Mouse (Mus musculus) spleen, postnatal 14 days (tissue): ENCODE measurements around the gene Gm17067.
"Not testable (repeated sequence)": the region's sequence is repeated elsewhere in the genome, so short reads cannot be mapped to it uniquely, and the experiment has no call there.

ENCODE experiments used
- DNase-seq, 2 experiments: peaks; one replicate each; pipeline ENCODE4 v3.0.0; 2021 to 2022; ENCODE audit warnings: low spot score in 2 of 2

Gene Gm17067

DNA sequence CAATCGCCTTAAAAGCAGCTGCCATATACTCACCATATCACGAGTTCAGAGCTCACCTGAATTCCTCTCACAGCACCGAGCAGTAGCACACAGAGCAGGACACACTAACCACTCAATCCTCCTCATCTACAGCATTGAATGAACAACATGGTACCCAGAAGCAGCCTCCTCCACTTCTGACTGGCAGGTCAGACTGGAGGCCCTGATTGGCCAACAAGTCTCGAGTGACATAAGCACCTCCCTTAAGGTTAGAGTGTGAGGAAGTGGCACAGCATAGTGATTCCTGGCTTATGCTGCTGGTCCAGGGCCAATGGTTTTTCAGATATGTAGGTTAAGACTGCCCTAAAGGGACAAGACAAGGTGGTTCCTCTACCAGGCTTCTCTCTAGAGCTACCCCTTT, at the start of gene Gm17067:
Gm17067 (minus strand) TSS at position 101 of the 400 bp plus-strand sequence.
- DNase-seq = not testable (repeated sequence)

DNA sequence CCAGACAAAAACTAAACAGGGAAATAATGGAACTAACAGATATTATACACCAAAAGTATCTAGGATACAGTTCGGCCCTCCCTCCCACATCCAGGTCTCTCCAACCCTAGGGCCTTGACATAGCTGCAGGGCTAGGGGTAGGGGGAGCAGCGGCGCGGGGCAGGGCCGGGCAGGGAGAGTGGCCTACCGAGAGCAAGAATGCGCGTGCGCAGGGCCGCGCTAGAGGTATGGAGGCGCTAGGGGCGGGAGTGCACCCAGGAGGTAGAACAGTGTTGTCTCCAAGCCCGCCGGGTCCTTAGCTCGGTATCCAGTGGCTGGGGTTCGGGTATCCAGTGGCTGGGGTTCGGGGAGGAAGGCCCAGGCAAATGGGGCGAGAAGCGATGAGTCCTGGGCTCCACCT, 23.0 kb upstream of the Gm17067 start:
- DNase-seq = no peak

DNA sequence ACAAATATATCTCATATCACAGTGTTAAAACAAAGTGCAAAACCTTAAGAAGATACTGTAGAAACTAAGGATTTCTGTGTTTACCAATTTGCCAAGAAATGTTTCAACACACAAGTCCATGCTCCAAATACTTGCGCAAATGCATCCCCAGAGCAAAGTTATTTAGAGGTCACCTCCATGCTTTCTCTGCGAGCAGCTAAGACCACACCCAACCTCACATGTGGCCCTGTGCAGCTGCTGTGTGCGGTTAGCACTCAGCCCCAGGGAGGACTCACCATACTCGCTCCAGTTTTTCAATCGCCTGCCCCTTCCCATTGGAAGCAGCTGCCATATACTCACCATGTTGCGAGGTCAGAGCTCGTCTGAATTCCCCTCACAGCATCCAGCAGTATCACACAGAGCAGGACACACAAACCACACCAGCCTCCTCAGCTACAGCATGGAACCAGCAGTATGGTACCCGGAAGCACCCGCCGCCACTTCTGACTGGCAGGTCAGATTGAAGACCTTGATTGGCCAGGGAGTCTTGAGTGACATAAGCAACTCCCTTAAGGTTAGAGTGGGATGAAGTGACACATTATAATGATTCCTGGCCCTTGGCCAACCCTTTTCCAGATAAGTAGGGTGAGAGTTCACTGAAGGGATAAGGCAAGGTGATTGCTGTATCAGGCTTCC, 11.9 kb upstream of the Gm17067 start:
- DNase-seq = no peak

DNA sequence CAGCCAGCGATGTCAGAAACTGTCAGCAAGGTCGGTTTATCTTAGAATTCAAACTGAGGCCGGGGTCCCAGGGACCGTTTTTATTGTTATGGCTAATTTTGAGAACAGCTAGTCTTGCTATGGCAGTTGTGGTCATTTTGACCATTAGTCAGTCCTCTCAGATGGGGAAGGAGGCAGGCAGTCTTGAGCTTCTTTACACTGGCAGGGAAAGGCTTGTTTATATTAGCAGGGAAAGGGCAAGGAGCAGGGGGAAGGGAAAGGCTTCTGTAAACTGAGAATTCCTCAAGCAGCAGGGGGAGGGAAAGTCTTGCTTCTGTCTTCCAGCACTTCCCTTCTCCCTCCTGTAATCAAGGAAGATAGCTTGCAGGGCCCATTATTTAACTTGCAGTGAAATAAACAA, 33.6 kb downstream of the Gm17067 start:
- not testable (repeated sequence) for DNase-seq

DNA sequence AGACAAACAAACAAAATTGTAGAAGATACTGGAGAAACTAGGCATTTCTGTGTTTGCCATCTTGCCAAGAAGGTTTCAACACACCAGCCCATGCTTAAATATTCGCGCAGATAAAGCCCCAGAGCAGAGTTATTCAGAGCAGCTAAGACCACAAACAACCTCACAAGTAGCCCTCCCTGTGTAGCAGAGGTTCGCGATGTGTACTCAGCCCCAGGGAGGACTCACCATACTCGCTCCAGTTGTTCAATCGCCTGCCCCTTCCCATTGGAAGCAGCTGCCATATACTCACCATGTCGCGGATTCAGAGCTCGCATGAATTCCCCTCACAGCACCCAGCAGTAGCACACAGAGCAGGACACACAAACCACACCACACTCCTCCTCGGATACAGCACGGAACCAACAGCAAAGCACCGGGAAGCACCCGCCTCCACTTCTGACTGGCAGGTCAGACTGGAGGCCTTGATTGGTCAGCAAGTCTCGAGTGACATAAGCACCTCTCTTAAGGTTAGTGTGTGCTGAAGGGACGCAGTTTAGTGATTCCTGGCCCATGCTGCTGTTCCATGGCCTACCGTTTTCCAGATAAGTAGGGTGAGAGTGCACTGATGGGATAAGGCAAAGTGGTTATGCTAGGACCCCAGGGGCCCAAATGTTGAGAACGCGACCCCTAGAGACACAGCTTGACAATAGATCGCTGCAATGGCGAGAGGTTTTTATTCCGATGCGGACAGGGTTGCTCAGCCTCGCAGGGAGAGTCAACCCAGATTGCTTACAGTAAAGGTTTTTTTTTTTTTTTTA, 34.3 kb downstream of the Gm17067 start, which contains the start of gene Zfp975:
Zfp975 (minus strand) TSS at position 381 of the 797 bp plus-strand sequence.
- peak; percentile 26 to 31 for DNase-seq

DNA sequence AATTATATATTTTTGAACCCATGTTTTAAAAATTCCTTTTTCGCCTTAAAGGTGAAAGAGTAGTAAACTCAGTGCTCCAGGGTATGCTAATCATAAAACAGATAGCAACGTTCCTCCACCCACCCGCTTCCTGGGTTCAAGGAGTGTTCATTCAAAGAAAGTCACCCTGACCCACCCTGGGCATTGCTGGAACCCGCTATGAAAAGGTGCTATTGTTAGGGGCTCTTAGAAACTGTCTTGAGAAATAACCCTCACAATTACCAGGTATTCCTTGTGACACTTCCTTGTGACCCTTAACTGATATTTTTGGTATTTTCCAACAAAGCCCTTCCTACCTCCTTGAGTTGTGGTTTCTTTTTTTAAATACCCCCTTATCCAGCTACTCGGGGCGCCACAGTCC, 46.7 kb downstream of the Gm17067 start:
- DNase-seq = not testable (repeated sequence)

DNA sequence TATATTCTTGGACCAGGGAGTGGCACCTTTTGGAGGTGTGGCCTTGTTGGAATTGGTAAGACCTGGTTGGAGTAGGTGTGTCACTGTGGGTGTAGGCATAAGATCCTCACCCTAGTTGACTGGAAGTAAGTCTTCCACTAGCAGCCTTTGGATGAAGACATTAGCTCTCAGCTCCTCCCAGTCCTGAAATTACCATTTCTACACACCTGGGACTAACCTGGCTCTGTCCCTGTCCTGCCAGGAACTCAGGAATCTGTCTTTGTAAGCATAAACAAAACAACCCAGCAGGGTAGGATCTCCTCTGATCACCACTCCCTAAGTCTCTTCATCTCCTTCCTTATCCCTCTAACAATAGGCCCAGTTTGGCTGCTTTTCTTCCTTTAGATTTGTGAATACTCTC, 47.2 kb downstream of the Gm17067 start:
- DNase-seq = not testable (repeated sequence)

DNA sequence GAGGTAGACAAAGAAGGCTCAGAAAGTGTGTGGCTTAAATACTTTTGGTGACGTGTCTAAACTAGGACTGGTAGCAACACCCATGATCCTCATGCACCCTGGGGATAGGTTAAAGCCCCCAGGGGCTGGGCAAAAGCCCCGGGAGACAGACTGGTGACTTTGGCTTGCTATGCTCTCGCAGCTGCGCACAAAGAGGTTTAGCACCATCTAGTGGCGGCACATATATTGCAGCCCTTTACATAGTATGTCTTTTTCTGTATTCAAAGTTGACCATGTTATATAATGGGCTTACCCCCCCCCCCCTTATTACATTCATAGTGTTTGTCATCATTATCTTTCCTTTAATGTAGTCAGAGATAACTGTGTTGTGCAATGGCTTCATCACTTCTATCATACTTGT, 66.7 kb downstream of the Gm17067 start:
- not testable (repeated sequence) for DNase-seq
